Mouse (Mus musculus) brown adipose tissue, adult 24 weeks (tissue): Measurements from ENCODE around the gene Myh14. TPM values are rescaled to one million over a fixed set of nuclear protein-coding genes. Genes with fewer than 3 reads are reported as not detected.

Experiments used
- H3K27ac ChIP-seq: fragments of 200-500 bp; replicated peaks from 2 replicates; pipeline ENCODE4 v1.5.1; 2012; ENCODE audit warnings: low read depth, mild to moderate bottlenecking, low read length
- H3K4me1 ChIP-seq: fragments of 200-500 bp; 2 replicates; pipeline ENCODE4 v1.6.1; 2012; ENCODE audit warnings: low read length, mixed read lengths; ENCODE audit not compliant: control insufficient read depth, insufficient read depth, insufficient read length
- H3K4me3 ChIP-seq: fragments of 200-500 bp; 2 replicates; pipeline ENCODE4 v1.5.1; 2012; ENCODE audit warnings: low read depth, mild to moderate bottlenecking, low read length, moderate library complexity; ENCODE audit not compliant: insufficient read depth
- polyA plus RNA-seq: library from polyadenylated mRNA; stranded (reverse); fragments of >200 nt; gene quantifications from 2 replicates; pipeline ENCODE4 v1.2.4, GENCODE M21; 2012; ENCODE audit not compliant: missing spikeins, insufficient read depth, insufficient read length

Myh14 gene
- polyA plus RNA-seq, 1 experiment = 7.3 TPM

- no peak overlapping the region for H3K4me3 ChIP-seq
- H3K4me1 ChIP-seq = no peaks in the 10 kb centered on the region
- H3K27ac ChIP-seq = no peak overlapping the region
Measured at GRCm38 (mm10) chr7:44628402-44629034, 42.1 kb downstream of the Myh14 start.

- H3K4me1 ChIP-seq = no peaks in the 10 kb centered on the region
- H3K4me3 ChIP-seq = no peak overlapping the region
- H3K27ac ChIP-seq = no peak overlapping the region
Measured at GRCm38 (mm10) chr7:44626966-44627365, 43.7 kb downstream of the Myh14 start.

- Histone ChIP-seq H3K27ac (no peak overlapping the region), H3K4me3 (no peak overlapping the region), H3K4me1 (no peaks in the 10 kb centered on the region)
Measured at GRCm38 (mm10) chr7:44626068-44626385, 44.6 kb downstream of the Myh14 start.

DNA sequence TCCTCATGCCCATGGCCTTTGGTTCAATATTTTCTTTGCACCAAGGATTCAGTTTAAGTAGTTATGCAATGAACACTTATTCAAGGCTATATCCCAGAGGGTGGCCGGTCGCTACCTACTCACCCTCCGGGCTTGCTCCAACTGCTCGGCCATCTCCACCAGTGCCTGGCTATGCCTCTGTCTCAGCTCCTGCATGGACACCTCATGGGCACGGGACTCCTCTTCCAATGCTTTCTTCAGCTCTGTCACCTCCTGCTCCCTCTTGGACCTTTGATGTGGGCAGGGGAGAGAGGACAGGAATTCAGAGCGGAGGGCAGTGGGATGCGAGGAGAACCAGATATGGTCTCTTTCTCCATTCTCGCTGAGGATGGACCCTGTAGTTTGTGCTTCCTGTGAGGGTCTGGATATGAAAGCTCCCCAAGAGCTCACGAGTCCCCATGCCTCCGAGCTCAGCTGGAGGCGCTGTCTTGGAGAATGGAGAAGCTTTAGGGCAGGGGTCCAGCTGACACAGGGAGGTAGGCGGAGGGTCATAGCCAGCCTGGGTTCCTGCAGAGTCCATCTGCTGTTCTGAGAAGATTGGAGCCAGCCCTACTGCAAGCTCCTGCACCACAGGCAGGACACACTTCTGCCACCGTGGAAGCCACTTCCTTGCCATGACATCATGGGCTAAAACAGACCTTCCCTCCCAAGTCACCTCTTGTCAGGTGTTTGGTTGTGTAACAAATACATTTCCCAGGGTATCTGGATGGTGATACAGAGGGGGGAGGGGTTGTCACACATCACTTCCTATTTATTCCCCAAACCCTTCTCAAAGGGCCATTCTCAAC, 45.2 kb downstream of the Myh14 start:
- H3K27ac ChIP-seq = no peak overlapping the region
- no peaks in the 10 kb centered on the region for H3K4me1 ChIP-seq
- H3K4me3 ChIP-seq = no peak overlapping the region

GRCm38 (mm10) chr7:44624828-44625227, 45.8 kb downstream of the Myh14 start:
- Histone ChIP-seq H3K27ac (no peak overlapping the region), H3K4me1 (no peaks in the 10 kb centered on the region), H3K4me3 (no peak overlapping the region)

DNA sequence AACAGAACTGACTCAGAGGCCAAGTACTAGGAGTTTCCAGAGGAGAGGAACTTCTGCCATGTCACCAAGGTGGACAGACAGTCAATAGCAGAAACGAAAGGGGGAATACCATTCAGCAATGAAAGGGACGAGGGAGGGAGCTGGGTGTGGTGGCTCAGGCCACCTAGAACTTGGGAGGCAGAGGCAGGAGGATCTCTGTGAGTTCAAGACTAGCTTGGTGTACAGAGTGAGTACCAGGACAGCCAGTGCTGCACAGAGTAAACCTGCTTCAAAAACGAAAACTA, 46.2 kb downstream of the Myh14 start:
- no peaks in the 10 kb centered on the region for H3K4me1 ChIP-seq
- no peak overlapping the region for H3K27ac ChIP-seq
- no peak overlapping the region for H3K4me3 ChIP-seq

GRCm38 (mm10) chr7:44623714-44624542, 46.7 kb downstream of the Myh14 start:
- Histone ChIP-seq H3K4me1 (no peaks in the 10 kb centered on the region), H3K4me3 (no peak overlapping the region), H3K27ac (no peak overlapping the region)

DNA sequence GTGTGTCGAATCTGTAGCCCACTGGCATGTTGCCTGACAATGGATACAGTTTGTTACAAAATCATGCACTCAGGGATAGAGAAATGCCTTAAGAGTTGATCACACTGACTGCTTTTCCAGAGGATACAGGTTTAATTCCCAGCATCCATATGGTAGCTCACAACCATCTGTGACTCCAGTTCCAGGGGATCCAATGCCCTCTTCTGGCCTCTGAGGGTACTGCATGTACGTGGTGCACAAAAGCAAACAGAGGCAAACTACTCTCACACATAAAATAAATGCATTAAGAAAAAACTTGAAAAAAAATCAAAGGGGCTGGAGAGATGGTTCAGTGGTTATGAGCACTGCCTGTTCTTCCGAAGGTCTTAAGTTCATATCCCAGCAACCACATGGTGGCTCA, 53.6 kb downstream of the Myh14 start:
- Histone ChIP-seq H3K4me1 (no peaks in the 10 kb centered on the region), H3K4me3 (no peak overlapping the region), H3K27ac (no peak overlapping the region)

DNA sequence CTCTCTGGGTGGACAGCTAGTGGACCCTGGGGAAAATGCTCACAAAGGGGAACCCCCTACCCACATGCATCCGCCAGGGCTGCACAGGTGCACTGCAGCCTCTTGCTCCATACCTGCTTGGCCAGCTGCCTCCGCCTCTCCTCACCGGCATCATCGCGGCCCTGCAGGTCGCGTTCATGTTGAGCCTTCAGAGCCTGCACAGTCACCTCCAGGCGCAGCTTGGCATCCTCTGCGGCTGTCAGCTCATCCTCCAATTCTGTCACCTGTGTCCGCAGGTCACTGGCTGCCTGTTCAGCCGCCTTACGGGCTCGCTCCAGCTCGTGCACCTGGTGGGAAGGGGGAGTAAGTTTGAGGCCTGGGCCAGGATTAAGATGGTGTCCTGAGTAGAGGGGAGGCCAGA, 54.7 kb downstream of the Myh14 start:
- no peak overlapping the region for H3K4me3 ChIP-seq
- no peak overlapping the region for H3K27ac ChIP-seq
- no peaks in the 10 kb centered on the region for H3K4me1 ChIP-seq

DNA sequence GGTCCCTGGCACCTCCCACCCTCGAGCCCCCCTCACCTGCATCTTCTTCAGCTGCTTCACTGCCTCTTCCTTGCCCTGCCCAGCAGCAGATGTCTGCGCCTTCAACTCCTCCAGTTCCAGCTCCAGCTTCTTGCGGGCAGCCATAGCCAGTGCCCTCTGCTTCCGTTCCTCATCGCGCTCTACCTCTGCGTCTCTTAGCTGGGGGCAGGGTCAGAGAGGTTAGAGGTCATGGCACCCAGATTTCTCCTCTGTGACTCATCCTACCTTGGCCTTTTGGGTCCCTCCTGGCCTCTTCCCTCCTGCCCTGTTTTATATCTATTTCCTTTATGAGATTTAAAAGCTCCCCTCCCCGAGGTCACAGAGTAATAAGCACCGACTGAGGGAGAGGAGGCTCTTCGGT, 55.3 kb downstream of the Myh14 start:
- no peak overlapping the region for H3K4me3 ChIP-seq
- H3K27ac ChIP-seq = no peak overlapping the region
- H3K4me1 ChIP-seq = no peaks in the 10 kb centered on the region

GRCm38 (mm10) chr7:44614041-44614688, 56.5 kb downstream of the Myh14 start:
- Histone ChIP-seq H3K4me1 (no peaks in the 10 kb centered on the region), H3K4me3 (no peak overlapping the region), H3K27ac (no peak overlapping the region)

DNA sequence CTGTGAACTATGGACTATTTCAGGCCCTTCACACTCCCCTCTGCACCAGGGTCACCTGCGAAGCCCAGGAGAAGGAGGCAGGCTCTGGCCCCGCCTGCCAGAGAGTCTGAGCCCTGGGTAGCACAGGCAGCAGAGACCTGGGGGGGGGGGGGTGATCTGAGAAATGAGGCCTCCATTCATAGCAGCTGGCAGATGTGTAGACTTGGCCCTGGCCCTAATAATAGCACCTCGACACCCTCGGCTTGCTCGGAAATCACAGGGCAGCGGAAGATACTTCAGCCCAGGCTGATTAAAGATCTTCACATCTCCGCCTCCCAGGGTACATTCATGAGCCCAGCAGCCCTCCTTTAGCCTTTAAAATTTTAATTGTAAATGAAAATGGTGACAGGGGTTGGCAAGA, 58.5 kb downstream of the Myh14 start:
- H3K4me3 ChIP-seq = no peak overlapping the region
- no peaks in the 10 kb centered on the region for H3K4me1 ChIP-seq
- no peak overlapping the region for H3K27ac ChIP-seq

DNA sequence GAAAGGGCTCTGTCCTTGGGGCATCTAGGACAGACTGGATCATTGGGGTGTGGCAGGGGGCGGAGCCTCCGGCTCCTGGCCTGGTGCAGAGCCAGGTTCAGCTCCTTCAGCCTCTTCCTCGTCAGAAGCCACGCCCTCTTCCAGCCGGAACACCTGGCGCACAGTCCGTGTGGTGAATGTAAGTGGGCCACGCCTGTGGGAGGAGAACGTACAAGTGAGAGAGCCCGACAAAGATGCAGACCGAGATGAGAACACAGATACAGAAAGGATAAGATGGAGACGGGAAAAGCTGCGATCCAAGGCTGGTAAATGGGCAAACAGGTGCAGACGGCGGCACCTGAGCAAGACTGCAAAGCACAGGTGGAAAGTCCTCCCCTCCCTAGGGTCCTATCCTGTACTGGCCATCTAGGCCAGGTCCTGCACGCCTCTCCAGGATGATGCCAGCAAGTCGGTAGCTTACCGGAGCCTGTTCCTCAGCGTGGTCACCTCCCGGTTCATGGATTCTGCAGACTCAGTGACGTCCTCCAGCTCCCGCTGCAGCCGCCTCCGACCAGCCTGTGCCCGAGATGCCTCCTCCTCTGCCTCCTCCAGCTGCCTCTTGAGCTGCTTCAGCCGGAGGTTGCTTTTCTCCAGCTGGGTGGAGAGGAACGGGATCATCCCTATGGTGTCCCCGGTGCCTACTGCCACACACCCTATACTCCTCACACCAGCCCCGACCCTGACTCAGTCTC, 64.3 kb downstream of the Myh14 start:
- Histone ChIP-seq H3K4me3 (no peak overlapping the region), H3K4me1 (no peaks in the 10 kb centered on the region), H3K27ac (no peak overlapping the region)

- Histone ChIP-seq H3K4me1 (no peaks in the 10 kb centered on the region), H3K27ac (no peak overlapping the region), H3K4me3 (no peak overlapping the region)
Measured at GRCm38 (mm10) chr7:44605436-44605835, 65.2 kb downstream of the Myh14 start.

DNA sequence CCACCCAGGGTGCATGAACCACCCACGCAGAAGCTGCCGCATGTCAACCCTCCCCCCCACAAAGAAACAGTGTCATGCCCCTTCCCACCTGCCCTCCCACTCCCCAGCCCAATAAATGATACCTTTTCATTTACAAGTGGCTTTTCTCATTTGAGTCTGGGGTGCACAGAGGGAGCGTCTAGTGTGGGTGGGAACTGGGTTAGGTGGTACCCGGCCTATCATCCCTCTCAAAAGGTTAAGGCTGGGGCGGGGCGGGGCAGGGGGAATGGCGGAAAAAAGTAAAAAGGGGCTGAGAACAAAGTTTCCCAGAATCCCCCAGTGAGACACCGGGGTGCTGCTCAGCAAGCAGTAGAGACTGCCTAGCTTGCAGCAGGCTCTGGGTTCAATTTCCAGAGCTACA, 66.0 kb downstream of the Myh14 start:
- H3K4me1 ChIP-seq = no peaks in the 10 kb centered on the region
- H3K4me3 ChIP-seq = no peak overlapping the region
- no peak overlapping the region for H3K27ac ChIP-seq
